22 mouse cellular contexts compared by ENCODE assay signal in the genomic region with DNA sequence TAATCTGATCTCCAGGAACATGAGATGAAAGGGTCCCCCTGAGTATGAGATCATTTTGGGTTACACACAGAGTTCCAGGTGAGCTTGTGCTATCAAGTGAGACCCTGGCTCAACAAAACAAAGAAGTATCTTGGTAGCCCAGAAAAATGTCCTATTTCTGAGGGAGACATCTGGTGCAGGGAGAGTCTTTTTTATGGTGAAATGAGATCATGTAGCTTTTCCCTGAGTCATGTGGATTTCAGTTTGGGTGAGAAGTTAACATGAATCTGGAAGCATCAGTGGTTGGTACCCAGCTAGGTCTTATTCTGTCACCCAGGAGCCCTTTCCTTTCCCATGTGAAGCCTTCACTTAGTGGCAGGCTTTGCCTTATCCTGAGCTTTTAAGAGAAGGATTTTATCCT.
"Had no signal": no experiment of that assay in that cellular context is flagged by ENCODE, and none has a peak within 500 bp of the region (broad histone marks: within the 10 kb centered on the region; RNA-seq: fewer than 3 reads in every experiment).

No protein-coding gene starts in this region.

- DNase-seq: heart, postnatal 10 days; heart, postnatal 14 days; heart, postnatal 36 days; heart, postnatal 4 days; kidney, adult 11 months; kidney, adult 18-20 months; kidney, adult 2 months; kidney, adult 8-10 months; kidney, adult 9 months; kidney, postnatal 10 days; kidney, postnatal 14 days; kidney, postnatal 25 days; kidney, postnatal 36 days; kidney, postnatal 4 days; layer of hippocampus, adult 9-11 months; layer of hippocampus, postnatal 36 days had no signal

- ATAC-seq: hindbrain, embryonic 16.5 days; hindbrain, postnatal 0 days; inflammation-experienced regulatory T-cells, adult 6 months; intestine, embryonic 15.5 days; intestine, embryonic 16.5 days; intestine, postnatal 0 days had no signal
